Mouse (Mus musculus) spleen, adult 2 months (tissue): ENCODE results near the gene Cdk17.

Experiments used
- CTCF ChIP-seq: fragments of 200-500 bp; IDR thresholded peaks from 2 replicates; pipeline ENCODE4 v1.5.1; 2011; ENCODE audit warnings: mild to moderate bottlenecking, inconsistent platforms; ENCODE audit not compliant: insufficient read depth, insufficient read length, insufficient replicate concordance; ENCODE audit errors: extremely low read depth
- POLR2A ChIP-seq: fragments of 200-500 bp; IDR thresholded peaks from 2 replicates; pipeline ENCODE4 v1.6.1; 2011; ENCODE audit warnings: low read depth, low read length, inconsistent platforms

DNA sequence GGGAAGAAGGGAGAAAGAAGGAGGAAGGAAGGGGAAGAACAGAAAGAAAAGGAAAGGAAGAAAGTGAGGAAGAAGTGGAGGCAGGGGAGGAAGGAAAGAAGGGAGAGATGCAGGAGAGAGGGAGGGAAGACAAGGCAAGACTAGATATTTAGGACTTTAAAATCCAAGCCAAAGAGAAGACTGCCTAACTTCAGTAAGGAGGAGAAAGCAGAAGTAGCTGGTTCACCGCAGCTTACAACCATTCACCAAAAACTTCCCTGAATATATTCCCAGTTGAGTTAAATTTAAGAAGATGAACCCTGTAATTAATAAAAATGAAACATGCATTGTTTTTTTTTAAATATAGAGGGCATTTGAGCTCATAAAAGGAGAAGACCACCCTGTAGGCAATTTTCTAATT, 44.9 kb upstream of the Cdk17 start:
- no peak for TF ChIP-seq CTCF
- no peak for TF ChIP-seq POLR2A
